In the genomic region with DNA sequence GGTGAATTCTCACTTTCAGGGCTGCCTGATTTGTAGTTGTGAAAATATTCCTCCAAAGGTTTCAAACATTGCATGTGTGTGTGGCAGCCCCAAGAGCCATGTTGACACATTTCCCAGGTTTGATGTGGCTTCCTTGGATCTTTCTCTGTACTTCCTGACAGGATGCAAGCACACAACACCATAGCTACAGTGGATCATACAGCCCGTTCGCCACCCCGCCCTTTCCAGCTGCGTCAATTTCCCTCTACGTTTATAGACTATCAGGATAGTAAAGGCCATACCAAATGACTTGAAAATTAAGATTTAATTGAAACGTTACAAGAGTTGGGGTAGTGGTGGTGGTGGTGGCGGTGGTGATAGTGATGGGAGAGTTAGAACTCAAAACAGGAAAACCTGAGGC, we compare ENCODE assay signal across 9 mouse cellular contexts. TPM values are rescaled to one million over a fixed set of nuclear protein-coding genes. Genes with fewer than 3 reads are reported as not detected.
A peak's percentile ranks its signal among the peaks of the same experiment; 100 is the strongest.
DNase-seq lines count a peak whose midpoint lies in the region; ATAC-seq and TF ChIP-seq lines count a peak whose summit lies in the region.
"Had no signal": no experiment of that assay in that cellular context is flagged by ENCODE, and none has a peak within 500 bp of the region (broad histone marks: within the 10 kb centered on the region; RNA-seq: fewer than 3 reads in every experiment).

No protein-coding gene starts in this region.

- 0 out of 2 replicates have a peak overlapping the region, but pooled peaks have one; percentile 3 for H3K27ac ChIP-seq in gastrocnemius, adult 2 months
- no peak overlapping the region; the same call in 1 of the 2 replicates for H3K27ac ChIP-seq in limb, embryonic 12.5 days
- no peak overlapping the region for H3K27ac ChIP-seq in limb, embryonic 10.5 days
- H3K27ac ChIP-seq in brown adipose tissue, adult 24 weeks (replicated peaks; ENCODE audit: low read depth, low read length), result peak overlapping the region; percentile 27; the same call in 1 of the 2 replicates
- no peak overlapping the region for H3K27ac ChIP-seq in intestine, postnatal 0 days (ENCODE audit: low read depth, low read length)
- H3K27ac ChIP-seq in layer of hippocampus, adult 2 months, result no peak overlapping the region

- intact Hi-C loops in gastrocnemius, adult 2 months (cut with DNase I), result loop anchor here (5.0 kb wide), 1 partner anchor 37 kb away; no protein-coding TSS in a partner anchor
- intact Hi-C loops in gastrocnemius, postnatal 36 days (cut with DNase I), result loop anchor here (5.0 kb wide), 1 partner anchor 37 kb away; no protein-coding TSS in a partner anchor

- no peaks in the 10 kb centered on the region for H3K27me3 ChIP-seq in limb, embryonic 12.5 days
- no peaks in the 10 kb centered on the region for H3K27me3 ChIP-seq in limb, embryonic 10.5 days (ENCODE audit: low read depth, poor library complexity, severe bottlenecking)
- no peaks in the 10 kb centered on the region for H3K27me3 ChIP-seq in intestine, postnatal 0 days (replicated peaks; ENCODE audit: control insufficient read depth, insufficient read depth, low read length)

- no peak for TF ChIP-seq CTCF in gastrocnemius, adult 2 months (IDR thresholded peaks at IDR 0.05)
- TF ChIP-seq CTCF in intestine, postnatal 0 days (IDR thresholded peaks at IDR 0.05; ENCODE audit: low read depth), result no peak
- no peak for TF ChIP-seq CTCF in layer of hippocampus, adult 2 months (conservative IDR thresholded peaks at IDR 0.05)

- no peak overlapping the region; the same call in 1 of the 2 replicates for H3K4me3 ChIP-seq in gastrocnemius, adult 2 months
- peak overlapping the region; percentile 89; the same call in 1 of the 2 replicates for H3K4me3 ChIP-seq in limb, embryonic 12.5 days (replicated peaks)
- H3K4me3 ChIP-seq in limb, embryonic 10.5 days, result no peak overlapping the region
- peak overlapping the region; percentile 12; the same call in 1 of the 2 replicates for H3K4me3 ChIP-seq in brown adipose tissue, adult 24 weeks (ENCODE audit: insufficient read depth, low read depth, low read length)
- no peak overlapping the region for H3K4me3 ChIP-seq in intestine, postnatal 0 days (ENCODE audit: low read depth, low read length)
- H3K4me3 ChIP-seq in layer of hippocampus, adult 2 months, result no peak overlapping the region

- no peak overlapping the region for H3K9ac ChIP-seq in limb, embryonic 12.5 days (replicated peaks)
- H3K9ac ChIP-seq in intestine, postnatal 0 days (ENCODE audit: low read depth, low read length), result no peak overlapping the region

- H3K4me2 ChIP-seq in limb, embryonic 12.5 days, result peak overlapping the region; percentile 62
- H3K4me2 ChIP-seq in intestine, postnatal 0 days (replicated peaks; ENCODE audit: low read depth), result peak overlapping the region; percentile 31; the same call in 1 of the 2 replicates

- no peaks in the 10 kb centered on the region for H3K9me3 ChIP-seq in limb, embryonic 12.5 days
- no peaks in the 10 kb centered on the region for H3K9me3 ChIP-seq in limb, embryonic 10.5 days (replicated peaks)
- no peaks in the 10 kb centered on the region for H3K9me3 ChIP-seq in intestine, postnatal 0 days (ENCODE audit: control insufficient read depth)

- H3K4me1 ChIP-seq in limb, embryonic 12.5 days (replicated peaks), result peaks cover 40% of the 10 kb centered on the region
- H3K4me1 ChIP-seq in limb, embryonic 10.5 days, result peaks cover 40% of the 10 kb centered on the region
- H3K4me1 ChIP-seq in brown adipose tissue, adult 24 weeks (ENCODE audit: control insufficient read depth, insufficient read depth, insufficient read length, low read length), result no peaks in the 10 kb centered on the region; the same call in 1 of the 2 replicates
- no peaks in the 10 kb centered on the region; the same call in 1 of the 2 replicates for H3K4me1 ChIP-seq in intestine, postnatal 0 days (replicated peaks; ENCODE audit: control insufficient read depth, insufficient read depth, low read length)

- no peak for ATAC-seq in limb, embryonic 12.5 days (ENCODE audit: insufficient number of reproducible peaks, insufficient read depth, low FRiP score, low TSS enrichment, low read depth)
- ATAC-seq in intestine, postnatal 0 days, result no peak

- H3K36me3 ChIP-seq in limb, embryonic 12.5 days, result no peaks in the 10 kb centered on the region
- no peaks in the 10 kb centered on the region for H3K36me3 ChIP-seq in limb, embryonic 10.5 days
- no peaks in the 10 kb centered on the region for H3K36me3 ChIP-seq in intestine, postnatal 0 days (ENCODE audit: control insufficient read depth, insufficient read depth)

- 54% methylated on average over 7 of the region's 7 CpGs for WGBS in limb, embryonic 12.5 days
- 81% methylated on average over 7 of the region's 7 CpGs for WGBS in limb, embryonic 10.5 days
- 54% methylated on average over 7 of the region's 7 CpGs for WGBS in intestine, postnatal 0 days

- DNase-seq in gastrocnemius, adult 2 months, result no peak
- DNase-seq in gastrocnemius, postnatal 36 days, result no peak
- no peak for DNase-seq in limb, embryonic 10.5 days (ENCODE audit: low spot score)
- no peak for DNase-seq in frontal cortex, postnatal 14 days (ENCODE audit: low spot score in 2 of 2)
- DNase-seq in layer of hippocampus, adult 2 months (ENCODE audit: low spot score in 2 of 2), result no peak
- DNase-seq: retina, postnatal 1 day had no signal

RNA-seq across cellular contexts. Expression of a gene that starts 3.9 kb away (rescaled TPM):
- 1 to 10 TPM; 4.2 to 4.9 TPM for total RNA-seq in gastrocnemius, adult 2 months (2021)
- total RNA-seq in gastrocnemius, postnatal 36 days (2021), result 1 to 10 TPM; 3.3 to 3.4 TPM
- 28.2 and 35.3 TPM in 2 replicates for polyA plus RNA-seq in limb, embryonic 12.5 days (2016; fragmentation: Nextera tagmentation; extraction: Ambion mirVana)
- polyA plus RNA-seq in limb, embryonic 10.5 days (2016; fragmentation: Nextera tagmentation; extraction: Ambion mirVana), result 19.8 and 20.1 TPM in 2 replicates
- 5.5 and 14.5 TPM in 2 replicates for polyA plus RNA-seq in brown adipose tissue, adult 24 weeks (2012; ENCODE audit: insufficient read depth, insufficient read length, missing spikeins)
- polyA plus RNA-seq in intestine, postnatal 0 days (2015; fragmentation: Nextera tagmentation; extraction: Ambion mirVana), result 21.0 and 21.4 TPM in 2 replicates
- 10 to 100 TPM; 16.7 to 18.3 TPM for total RNA-seq in layer of hippocampus, adult 2 months (2021)

RNA-seq across cellular contexts. Expression of a gene that starts 37.0 kb away (rescaled TPM):
- 10 to 100 TPM; 62.8 to 64.2 TPM for total RNA-seq in gastrocnemius, adult 2 months (2021)
- total RNA-seq in gastrocnemius, postnatal 36 days (2021), result 10 to 100 TPM; 47.7 to 54.7 TPM
- 314 and 324 TPM in 2 replicates for polyA plus RNA-seq in limb, embryonic 12.5 days (2016; fragmentation: Nextera tagmentation; extraction: Ambion mirVana)
- 343 and 349 TPM in 2 replicates for polyA plus RNA-seq in limb, embryonic 10.5 days (2016; fragmentation: Nextera tagmentation; extraction: Ambion mirVana)
- 115 and 130 TPM in 2 replicates for polyA plus RNA-seq in brown adipose tissue, adult 24 weeks (2012; ENCODE audit: insufficient read depth, insufficient read length, missing spikeins)
- 62.1 and 64.2 TPM in 2 replicates for polyA plus RNA-seq in intestine, postnatal 0 days (2015; fragmentation: Nextera tagmentation; extraction: Ambion mirVana)
- 100 to 1,000 TPM; 157 to 162 TPM for total RNA-seq in layer of hippocampus, adult 2 months (2021)

Comparison
In these comparisons a context has a peak if more than half of its experiments do, and no peak if none do; other contexts are left out.
1. H3K4me3 ChIP-seq: peak in limb, embryonic 12.5 days (single experiment) and brown adipose tissue, adult 24 weeks (single experiment); none in gastrocnemius, adult 2 months (single experiment), limb, embryonic 10.5 days (single experiment), intestine, postnatal 0 days (single experiment) and layer of hippocampus, adult 2 months (single experiment).
2. H3K27ac ChIP-seq: peak in gastrocnemius, adult 2 months (single experiment) and brown adipose tissue, adult 24 weeks (single experiment); none in limb, embryonic 12.5 days (single experiment), limb, embryonic 10.5 days (single experiment), intestine, postnatal 0 days (single experiment) and layer of hippocampus, adult 2 months (single experiment).